Mouse (Mus musculus): ENCODE results near the gene Zfp850. TPM values are rescaled to one million over a fixed set of nuclear protein-coding genes. Genes with fewer than 3 reads are reported as not detected.
A peak's percentile ranks its signal among the peaks of the same experiment; 100 is the strongest.
"Not testable (repeated sequence)": the region's sequence is repeated elsewhere in the genome, so short reads cannot be mapped to it uniquely, and the experiment has no call there.

The Zfp850 gene
- polyA plus RNA-seq, 1 experiment from 2014 or later = 5.9 TPM

DNA sequence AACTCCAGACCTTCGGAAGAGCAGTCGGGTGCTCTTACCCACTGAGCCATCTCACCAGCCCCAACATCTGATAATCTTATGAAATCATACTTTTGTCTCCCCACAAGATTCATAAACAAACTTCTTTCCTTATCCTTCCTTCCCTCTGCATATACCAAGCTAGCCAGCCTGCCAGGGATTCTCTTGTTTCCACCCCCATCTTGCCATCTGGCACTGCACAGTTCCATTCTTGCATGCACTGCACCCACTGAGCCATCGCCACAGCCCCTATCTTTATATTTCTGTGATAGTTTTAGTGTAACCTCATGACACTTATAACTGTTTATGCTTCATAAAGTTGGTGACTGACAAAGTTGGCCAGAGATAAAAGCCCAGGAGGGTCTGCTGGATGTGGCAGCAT is 3.6 kb downstream of the Zfp850 start:
- Histone ChIP-seq H3K9ac (ENCODE audit: low read length) (no peak overlapping the region), H3K9me3 (ENCODE audit: control insufficient read depth, low read length) (no peaks in the 10 kb centered on the region), H3K36me3 (ENCODE audit: control insufficient read depth, insufficient read depth, low read length) (peaks cover 26% of the 10 kb centered on the region), H3K4me3 (ENCODE audit: low read depth, low read length) (no peak overlapping the region), H3K4me1 (replicated peaks; ENCODE audit: control insufficient read depth, insufficient read depth, low read length) (peaks cover 5% of the 10 kb centered on the region), H3K4me2 (ENCODE audit: low read length) (no peak overlapping the region), H3K27ac (ENCODE audit: low read depth) (no peak overlapping the region), H3K27me3 (replicated peaks; ENCODE audit: control insufficient read depth, insufficient read depth, low read length) (no peaks in the 10 kb centered on the region)
- DNase-seq (ENCODE audit: low spot score) (no peak), ATAC-seq (replicated peaks; ENCODE audit: low FRiP score, low TSS enrichment, low read depth) (no peak)
- WGBS = 98% methylated on average over 3 of the region's 3 CpGs

DNA sequence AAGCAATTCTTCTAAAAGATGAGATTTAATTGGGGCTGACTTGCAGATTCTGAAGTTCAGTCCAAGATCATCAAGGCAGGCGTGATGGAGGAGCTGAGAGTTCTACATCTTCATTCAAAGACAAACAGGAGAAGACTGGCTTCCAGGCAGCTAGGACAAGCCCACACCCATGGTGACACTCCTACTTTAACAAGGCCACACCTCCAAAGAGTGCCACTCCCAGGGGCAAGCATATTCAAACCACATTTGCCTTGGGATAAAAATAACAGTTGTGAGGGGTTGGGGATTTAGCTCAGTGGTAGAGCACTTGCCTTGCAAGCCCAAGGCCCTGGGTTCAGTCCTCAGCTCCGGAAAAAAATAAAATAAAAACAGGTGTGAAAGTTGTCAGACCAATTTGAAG is 31.7 kb downstream of the Zfp850 start:
- H3K9me3 ChIP-seq (ENCODE audit: control insufficient read depth, low read length) = peaks cover 45% of the 10 kb centered on the region

DNA sequence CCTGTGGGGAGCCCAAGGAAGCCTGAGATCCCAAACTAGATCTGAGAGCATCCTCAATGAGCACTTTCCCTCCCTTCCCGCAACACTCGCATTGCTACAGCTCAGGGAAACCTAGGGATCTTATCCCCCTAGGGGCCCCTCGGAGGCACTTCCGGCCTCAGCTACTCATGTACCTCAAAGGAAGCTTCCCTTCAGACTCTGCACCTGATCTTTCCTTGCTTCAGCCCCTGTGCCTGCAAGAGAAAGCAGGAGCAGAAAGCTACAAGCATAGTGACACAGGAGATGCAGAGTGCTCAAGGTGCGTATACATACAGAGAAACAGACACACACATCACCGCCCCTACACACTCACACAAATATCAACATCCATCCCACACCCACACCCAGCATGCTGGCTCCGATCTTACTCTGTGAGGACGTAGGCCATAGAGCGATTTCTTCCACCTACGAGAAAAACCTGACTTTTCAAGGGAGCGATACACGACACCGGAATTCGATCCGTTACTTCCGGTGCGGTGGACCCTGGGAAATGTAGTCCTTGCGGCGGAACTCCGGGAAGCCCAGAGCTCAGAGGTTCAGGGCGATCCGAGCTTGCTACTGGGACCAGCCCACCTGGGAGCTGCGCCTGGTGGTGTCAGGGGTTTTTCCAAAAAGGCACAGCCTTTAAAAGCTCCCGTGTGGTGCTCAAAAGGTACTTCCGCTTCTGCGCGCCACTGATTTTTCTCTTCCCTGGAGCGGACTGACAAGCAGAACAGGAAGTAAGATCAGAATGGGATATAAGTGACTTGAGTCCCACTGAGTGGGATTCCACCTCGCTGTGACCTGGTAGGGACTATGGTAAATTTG is 35.0 kb downstream of the Zfp850 start, which contains the start of gene Zfp780b:
TSS of gene Zfp780b (minus strand) at position 489 of the 846 bp plus-strand sequence.
- Histone ChIP-seq H3K27me3 (replicated peaks; ENCODE audit: control insufficient read depth, insufficient read depth, low read length) (no peaks in the 10 kb centered on the region), H3K4me3 (ENCODE audit: low read depth, low read length) (peak within 1 kb of the TSS; percentile 65), H3K4me1 (replicated peaks; ENCODE audit: control insufficient read depth, insufficient read depth, low read length) (0 out of 2 replicates have a peak, but pooled peaks cover 5% of the 10 kb centered on the region), H3K9me3 (ENCODE audit: control insufficient read depth, low read length) (peaks cover 19% of the 10 kb centered on the region), H3K9ac (ENCODE audit: low read length) (peak within 1 kb of the TSS; percentile 65), H3K36me3 (ENCODE audit: control insufficient read depth, insufficient read depth, low read length) (no peaks in the 10 kb centered on the region), H3K27ac (ENCODE audit: low read depth) (peak within 1 kb of the TSS; percentile 86), H3K4me2 (ENCODE audit: low read length) (peak within 1 kb of the TSS; percentile 79)
- ATAC-seq (replicated peaks; ENCODE audit: low FRiP score, low TSS enrichment, low read depth) (peak; percentile 89), DNase-seq (ENCODE audit: low spot score) (peak; percentile 94)
- under 1% methylated on average over 29 of the region's 29 CpGs for WGBS

More for the DNA sequence above, 31.7 kb downstream of the Zfp850 start:
- H3K27me3 ChIP-seq (replicated peaks; ENCODE audit: control insufficient read depth, insufficient read depth, low read length) = no peaks in the 10 kb centered on the region
- H3K36me3 ChIP-seq (ENCODE audit: control insufficient read depth, insufficient read depth, low read length) = no peaks in the 10 kb centered on the region
- DNase-seq (ENCODE audit: low spot score) (no peak), ATAC-seq (replicated peaks; ENCODE audit: low FRiP score, low TSS enrichment, low read depth) (no peak)
- WGBS = 71% methylated on average over 2 of the region's 2 CpGs
- 0 out of 2 replicates have a peak, but pooled peaks cover 5% of the 10 kb centered on the region for H3K4me1 ChIP-seq (replicated peaks; ENCODE audit: control insufficient read depth, insufficient read depth, low read length)
- H3K27ac ChIP-seq (ENCODE audit: low read depth) = no peak overlapping the region
- H3K4me3 ChIP-seq (ENCODE audit: low read depth, low read length) = no peak overlapping the region
- no peak overlapping the region for H3K4me2 ChIP-seq (ENCODE audit: low read length)
- H3K9ac ChIP-seq (ENCODE audit: low read length) = no peak overlapping the region

DNA sequence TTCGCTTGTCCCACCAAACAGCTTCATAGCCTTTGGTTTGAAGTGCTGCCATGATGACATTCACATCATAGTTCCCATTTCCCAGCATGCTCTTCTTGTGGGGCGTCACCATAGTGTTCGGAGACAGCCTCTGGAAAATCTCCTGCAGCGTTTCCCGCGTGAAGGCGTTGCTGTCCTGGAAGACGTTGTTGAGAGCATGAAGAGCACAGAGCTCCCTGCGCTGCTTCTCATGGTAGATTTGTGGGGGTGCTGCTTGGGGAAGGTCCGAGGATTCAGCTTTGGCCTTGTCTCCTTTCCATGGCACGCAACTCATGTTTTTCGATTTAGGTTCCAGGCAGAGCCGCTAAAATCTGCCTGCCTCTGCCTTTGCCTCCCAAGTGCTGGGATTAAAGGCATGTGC is 64.5 kb downstream of the Zfp850 start:
- WGBS = 92% methylated on average over 13 of the region's 13 CpGs
- ATAC-seq (replicated peaks; ENCODE audit: low FRiP score, low TSS enrichment, low read depth); H3K36me3 ChIP-seq (ENCODE audit: control insufficient read depth, insufficient read depth, low read length); H3K9ac ChIP-seq (ENCODE audit: low read length); DNase-seq (ENCODE audit: low spot score); H3K4me2 ChIP-seq (ENCODE audit: low read length); H3K4me3 ChIP-seq (ENCODE audit: low read depth, low read length); H3K27me3 ChIP-seq (replicated peaks; ENCODE audit: control insufficient read depth, insufficient read depth, low read length); H3K4me1 ChIP-seq (replicated peaks; ENCODE audit: control insufficient read depth, insufficient read depth, low read length); H3K9me3 ChIP-seq (ENCODE audit: control insufficient read depth, low read length); H3K27ac ChIP-seq (ENCODE audit: low read depth): not testable (repeated sequence)

DNA sequence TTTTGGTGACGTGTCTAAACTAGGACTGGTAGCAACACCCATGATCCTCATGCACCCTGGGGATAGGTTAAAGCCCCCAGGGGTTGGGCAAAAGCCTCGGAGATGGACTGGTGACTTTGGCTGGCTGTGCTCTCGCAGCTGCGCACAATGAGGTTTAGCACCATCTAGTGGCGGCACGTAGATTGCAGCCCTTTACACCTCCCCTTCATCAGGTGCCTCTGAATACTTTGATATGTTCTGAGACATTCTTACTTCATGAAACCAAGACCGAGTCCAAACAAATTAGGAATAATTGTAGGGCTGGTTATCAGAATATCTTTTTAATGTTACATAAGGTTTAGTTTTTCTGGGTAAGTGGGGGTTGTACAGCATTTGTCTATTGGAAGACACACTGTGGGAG is 72.0 kb downstream of the Zfp850 start:
- not testable (repeated sequence) for H3K27ac ChIP-seq (ENCODE audit: low read depth); H3K9ac ChIP-seq (ENCODE audit: low read length); H3K4me3 ChIP-seq (ENCODE audit: low read depth, low read length); ATAC-seq (replicated peaks; ENCODE audit: low FRiP score, low TSS enrichment, low read depth); H3K9me3 ChIP-seq (ENCODE audit: control insufficient read depth, low read length); H3K4me2 ChIP-seq (ENCODE audit: low read length); H3K27me3 ChIP-seq (replicated peaks; ENCODE audit: control insufficient read depth, insufficient read depth, low read length); H3K4me1 ChIP-seq (replicated peaks; ENCODE audit: control insufficient read depth, insufficient read depth, low read length); H3K36me3 ChIP-seq (ENCODE audit: control insufficient read depth, insufficient read depth, low read length); DNase-seq (ENCODE audit: low spot score)
- WGBS = 64% methylated on average over 4 of the region's 7 CpGs

Other genes starting within 250 kb of the Zfp850 start
- 1.8 TPM in 2 replicates for gene Zfp626, start 206.9 kb downstream of the Zfp850 start, polyA plus RNA-seq (2014; fragmentation: Nextera tagmentation; extraction: Ambion mirVana)
- gene Zfp59, start 175.5 kb downstream of the Zfp850 start, polyA plus RNA-seq (2014; fragmentation: Nextera tagmentation; extraction: Ambion mirVana) = 7.4 and 10.4 TPM in 2 replicates
- 4.3 and 5.0 TPM in 2 replicates for gene Zfp607a, start 156.6 kb downstream of the Zfp850 start, polyA plus RNA-seq (2014; fragmentation: Nextera tagmentation; extraction: Ambion mirVana)
- 7.2 and 9.5 TPM in 2 replicates for gene Zfp974, start 84.7 kb downstream of the Zfp850 start, polyA plus RNA-seq (2014; fragmentation: Nextera tagmentation; extraction: Ambion mirVana)
- 16.8 and 18.7 TPM in 2 replicates for gene Zfp780b, start 34.9 kb downstream of the Zfp850 start, polyA plus RNA-seq (2014; fragmentation: Nextera tagmentation; extraction: Ambion mirVana)
- 281 and 298 TPM in 2 replicates for gene Psmc4, start 36.0 kb upstream of the Zfp850 start, polyA plus RNA-seq (2014; fragmentation: Nextera tagmentation; extraction: Ambion mirVana)
- gene Fcgbp, start 57.1 kb upstream of the Zfp850 start, polyA plus RNA-seq (2014; fragmentation: Nextera tagmentation; extraction: Ambion mirVana) = 16.0 and 46.1 TPM in 2 replicates
- gene 9530053A07Rik, start 115.4 kb upstream of the Zfp850 start, polyA plus RNA-seq (2014; fragmentation: Nextera tagmentation; extraction: Ambion mirVana) = not detected in 2 replicates
- 47.6 and 52.5 TPM in 2 replicates for gene Fbl, start 155.6 kb upstream of the Zfp850 start, polyA plus RNA-seq (2014; fragmentation: Nextera tagmentation; extraction: Ambion mirVana)
- 10.0 and 11.9 TPM in 2 replicates for gene Dyrk1b, start 165.4 kb upstream of the Zfp850 start, polyA plus RNA-seq (2014; fragmentation: Nextera tagmentation; extraction: Ambion mirVana)